Mouse (Mus musculus) midbrain, embryonic 14.5 days (tissue): ENCODE measurements at regions not wholly inside any gene's neighbourhood (a gene's known extent, or its start where the extent isn't known, plus 50 kb on each side); places are given as distances from the start of the nearest gene placed in this dataset.

Source experiments
- ATAC-seq: fragments of 200-750 bp; cut with Nextera tagmentation; 2 replicates; pipeline ENCODE4 v1.8.0; 2017; ENCODE audit warnings: moderate number of reproducible peaks, moderate library complexity; ENCODE audit not compliant: low FRiP score, low TSS enrichment
- DNase-seq: peaks from one replicate; pipeline ENCODE4 v3.0.0-alpha.2; 2015
- H3K27ac ChIP-seq: fragments of 300-500 bp; sonication (generic); replicated peaks from 2 replicates; pipeline ENCODE4 v1.5.1; 2014; ENCODE audit warnings: mild to moderate bottlenecking, low read depth, low read length, moderate library complexity
- H3K27me3 ChIP-seq: fragments of 300-500 bp; sonication (generic); 2 replicates; pipeline ENCODE4 v1.6.1; 2014; ENCODE audit warnings: low read length, control low read depth, mixed read lengths; ENCODE audit not compliant: control insufficient read depth, insufficient read depth
- H3K36me3 ChIP-seq: fragments of 300-500 bp; sonication (generic); 2 replicates; pipeline ENCODE4 v1.6.1; 2014; ENCODE audit warnings: low read length, control low read depth; ENCODE audit not compliant: control insufficient read depth, insufficient read depth
- H3K4me1 ChIP-seq: fragments of 300-500 bp; sonication (generic); 2 replicates; pipeline ENCODE4 v1.6.1; 2014; ENCODE audit warnings: mild to moderate bottlenecking, antibody characterized with exemption, low read length, control low read depth; ENCODE audit not compliant: control insufficient read depth, insufficient read depth
- H3K4me2 ChIP-seq: fragments of 300-500 bp; sonication (generic); 2 replicates; pipeline ENCODE4 v1.6.1; 2014; ENCODE audit warnings: mild to moderate bottlenecking, low read length, moderate library complexity
- H3K4me3 ChIP-seq: fragments of 300-500 bp; sonication (generic); replicated peaks from 2 replicates; pipeline ENCODE4 v1.5.1; 2014; ENCODE audit warnings: low read depth, low read length
- H3K9ac ChIP-seq: fragments of 300-500 bp; sonication (generic); replicated peaks from 2 replicates; pipeline ENCODE4 v1.6.1; 2014; ENCODE audit warnings: mild to moderate bottlenecking, low read length, moderate library complexity
- H3K9me3 ChIP-seq: fragments of 300-500 bp; sonication (generic); 2 replicates; pipeline ENCODE4 v1.6.1; 2016; ENCODE audit warnings: low read length, control low read depth, mixed read lengths; ENCODE audit not compliant: control insufficient read depth
- WGBS: fragments of 180-500 bp; shearing (Covaris S2); extraction: QIAGEN DNeasy Blood & Tissue Kit; methylation state at CpG from one replicate; pipeline ENCODE4 v1.1.7; 2014; 5-methylcytosine and 5-hydroxymethylcytosine counted together

- H3K4me1 ChIP-seq = no peaks in the 10 kb centered on the region
- no peaks in the 10 kb centered on the region for H3K27me3 ChIP-seq
- H3K4me3 ChIP-seq = no peak overlapping the region
- H3K4me2 ChIP-seq = no peak overlapping the region
- H3K9me3 ChIP-seq = no peaks in the 10 kb centered on the region
- DNase-seq (no peak), ATAC-seq (no peak)
- H3K27ac ChIP-seq = no peak overlapping the region
- no peaks in the 10 kb centered on the region for H3K36me3 ChIP-seq
- WGBS = 72% methylated on average over 6 of the region's 6 CpGs
- H3K9ac ChIP-seq = no peak overlapping the region
Measured at GRCm38 (mm10) chr2:107994831-107995230, 704.4 kb downstream of the Kcna4 start.

DNA sequence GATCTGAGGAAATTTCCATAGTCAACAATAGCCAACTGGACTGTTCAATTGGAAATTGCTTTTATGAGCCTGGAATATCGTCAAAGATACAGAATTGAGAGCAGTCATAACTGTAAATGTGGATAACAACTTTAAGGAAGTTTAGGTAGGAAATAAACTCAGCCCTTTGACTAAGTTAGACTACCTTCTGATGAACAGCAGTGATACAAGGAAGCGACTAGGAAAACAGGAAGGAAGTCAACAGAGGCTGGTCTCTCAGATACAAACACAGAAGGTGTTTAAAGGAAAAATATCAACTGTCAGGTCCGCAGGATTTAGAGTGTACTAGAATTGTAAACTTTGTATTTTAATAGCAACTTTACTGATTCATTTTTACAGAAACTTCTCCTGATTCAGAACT is 721.1 kb downstream of the Kcna4 start:
- 89% methylated on average over 3 of the region's 3 CpGs for WGBS
- Histone ChIP-seq H3K4me1 (no peaks in the 10 kb centered on the region), H3K9me3 (no peaks in the 10 kb centered on the region), H3K36me3 (no peaks in the 10 kb centered on the region), H3K4me2 (no peak overlapping the region), H3K4me3 (no peak overlapping the region), H3K9ac (no peak overlapping the region), H3K27ac (no peak overlapping the region), H3K27me3 (no peaks in the 10 kb centered on the region)
- no peak for DNase-seq
- no peak for ATAC-seq

DNA sequence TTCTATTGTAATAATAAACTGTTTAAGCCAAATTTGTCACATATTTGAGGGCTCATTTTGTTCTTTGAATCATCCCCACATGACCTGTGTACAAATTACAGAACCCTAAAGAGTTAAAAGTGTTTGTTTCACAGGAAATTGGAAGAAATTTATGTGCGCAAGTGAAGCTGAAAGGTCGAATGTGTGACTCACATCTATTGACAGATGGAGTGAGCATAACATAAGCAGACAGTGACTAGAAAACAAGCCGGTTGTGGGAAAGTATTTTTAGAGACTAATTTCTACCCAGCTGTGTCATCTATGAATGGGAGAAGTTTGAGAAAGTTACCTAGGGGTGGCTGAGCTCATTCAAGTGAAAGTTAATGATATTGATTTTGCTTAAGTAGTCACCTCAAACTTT is 732.8 kb downstream of the Kcna4 start:
- ATAC-seq (no peak), DNase-seq (no peak)
- Histone ChIP-seq H3K4me3 (no peak overlapping the region), H3K36me3 (no peaks in the 10 kb centered on the region), H3K9ac (no peak overlapping the region), H3K4me1 (no peaks in the 10 kb centered on the region), H3K4me2 (no peak overlapping the region), H3K27ac (no peak overlapping the region), H3K9me3 (no peaks in the 10 kb centered on the region), H3K27me3 (no peaks in the 10 kb centered on the region)
- 75% methylated on average over 3 of the region's 3 CpGs for WGBS

DNA sequence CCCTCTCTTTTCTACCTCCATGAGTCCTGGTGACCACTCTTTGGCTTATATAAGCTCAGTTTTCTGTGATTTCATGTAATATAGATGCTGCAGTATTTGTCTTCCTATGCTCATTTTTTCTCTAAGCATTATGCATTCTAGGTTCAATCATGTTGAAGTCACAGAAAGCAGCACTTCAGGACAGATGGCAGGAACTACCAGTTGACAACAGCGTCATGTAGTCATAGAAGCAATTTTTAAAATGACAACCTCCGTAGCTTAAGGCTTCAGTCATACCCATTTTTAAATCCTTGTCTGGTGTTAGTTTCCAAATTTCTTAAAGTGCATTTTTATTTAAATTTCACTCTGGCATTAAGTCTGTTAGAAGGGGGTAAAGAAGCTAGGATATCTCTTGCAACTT is 740.2 kb downstream of the Kcna4 start:
- Histone ChIP-seq H3K4me1 (peaks cover 8% of the 10 kb centered on the region), H3K9me3 (no peaks in the 10 kb centered on the region), H3K27me3 (no peaks in the 10 kb centered on the region), H3K4me2 (no peak overlapping the region), H3K36me3 (no peaks in the 10 kb centered on the region), H3K4me3 (no peak overlapping the region), H3K27ac (no peak overlapping the region), H3K9ac (no peak overlapping the region)
- ATAC-seq = no peak
- 95% methylated on average over 2 of the region's 2 CpGs for WGBS
- DNase-seq = no peak

GRCm38 (mm10) chr2:108032301-108033013 is 742.0 kb downstream of the Kcna4 start:
- ATAC-seq = 0 out of 2 replicates have a peak, but pooled peaks have one; percentile 5
- H3K27me3 ChIP-seq = no peaks in the 10 kb centered on the region
- no peak overlapping the region for H3K4me2 ChIP-seq
- H3K27ac ChIP-seq = no peak overlapping the region
- WGBS = 68% methylated on average over 3 of the region's 3 CpGs
- H3K4me1 ChIP-seq = peaks cover 8% of the 10 kb centered on the region
- H3K4me3 ChIP-seq = no peak overlapping the region
- H3K36me3 ChIP-seq = no peaks in the 10 kb centered on the region
- H3K9ac ChIP-seq = no peak overlapping the region
- no peak for DNase-seq
- H3K9me3 ChIP-seq = no peaks in the 10 kb centered on the region

GRCm38 (mm10) chr2:108033328-108034182 is 743.1 kb downstream of the Kcna4 start:
- H3K27me3 ChIP-seq = no peaks in the 10 kb centered on the region
- DNase-seq (peak; percentile 49), ATAC-seq (0 out of 2 replicates have a peak, but pooled peaks have one; percentile 24)
- no peak overlapping the region for H3K9ac ChIP-seq
- H3K36me3 ChIP-seq = no peaks in the 10 kb centered on the region
- H3K4me3 ChIP-seq = no peak overlapping the region
- peak overlapping the region; percentile 19; the same call in 1 of the 2 replicates for H3K4me2 ChIP-seq
- peak overlapping the region; percentile 45 for H3K27ac ChIP-seq
- WGBS = 22% methylated on average over 8 of the region's 8 CpGs
- peaks cover 8% of the 10 kb centered on the region for H3K4me1 ChIP-seq
- H3K9me3 ChIP-seq = no peaks in the 10 kb centered on the region

GRCm38 (mm10) chr2:108034882-108035281 is 744.4 kb downstream of the Kcna4 start:
- 62% methylated on average over 4 of the region's 4 CpGs for WGBS
- H3K4me1 ChIP-seq = peaks cover 8% of the 10 kb centered on the region
- DNase-seq (peak; percentile 21), ATAC-seq (no peak)
- no peak overlapping the region for H3K27ac ChIP-seq
- H3K4me2 ChIP-seq = no peak overlapping the region
- no peaks in the 10 kb centered on the region for H3K27me3 ChIP-seq
- no peaks in the 10 kb centered on the region for H3K36me3 ChIP-seq
- no peak overlapping the region for H3K4me3 ChIP-seq
- no peaks in the 10 kb centered on the region for H3K9me3 ChIP-seq
- no peak overlapping the region for H3K9ac ChIP-seq

- 73% methylated on average over 2 of the region's 2 CpGs for WGBS
- H3K36me3 ChIP-seq = no peaks in the 10 kb centered on the region
- H3K4me3 ChIP-seq = no peak overlapping the region
- no peaks in the 10 kb centered on the region for H3K27me3 ChIP-seq
- no peak overlapping the region for H3K9ac ChIP-seq
- no peaks in the 10 kb centered on the region for H3K4me1 ChIP-seq
- DNase-seq = no peak
- no peak overlapping the region for H3K27ac ChIP-seq
- no peak overlapping the region for H3K4me2 ChIP-seq
- no peak for ATAC-seq
- no peaks in the 10 kb centered on the region for H3K9me3 ChIP-seq
Measured at GRCm38 (mm10) chr2:108042086-108042485, 751.6 kb downstream of the Kcna4 start.
